Mouse (Mus musculus) spleen, postnatal 4 days (tissue): Measurements from ENCODE around the gene Dll3.
A peak's percentile ranks its signal among the peaks of the same experiment; 100 is the strongest.

Source experiments
- DNase-seq, 2 experiments: peaks; one replicate each; pipeline ENCODE4 v3.0.0; 2022; ENCODE audit warnings: low spot score in 2 of 2

Gene Dll3

GRCm38 (mm10) chr7:28309737-28310136 is 7.7 kb upstream of the Dll3 start:
- no peak for DNase-seq

GRCm38 (mm10) chr7:28306216-28306615 is 4.2 kb upstream of the Dll3 start:
- DNase-seq: no peak

- DNase-seq: no peak
These were observed 3.6 kb upstream of the Dll3 start for GRCm38 (mm10) chr7:28305641-28306040.

GRCm38 (mm10) chr7:28298837-28299625 is 3.0 kb downstream of the Dll3 start:
- DNase-seq: no peak

GRCm38 (mm10) chr7:28294481-28294880 is 7.6 kb downstream of the Dll3 start:
- DNase-seq: peak in 1 of 2 experiments; percentile 27

- no peak for DNase-seq
These were observed 11.1 kb downstream of the Dll3 start, which contains the start of gene Selenov for GRCm38 (mm10) chr7:28290638-28291590. Gene Selenov (minus strand): TSS chr7:28291186.

- no peak for DNase-seq
These were observed 11.9 kb downstream of the Dll3 start for GRCm38 (mm10) chr7:28290165-28290564.

GRCm38 (mm10) chr7:28280630-28281029 is 21.4 kb downstream of the Dll3 start:
- no peak for DNase-seq

- no peak for DNase-seq
These were observed 23.8 kb downstream of the Dll3 start for GRCm38 (mm10) chr7:28278279-28278652.

GRCm38 (mm10) chr7:28277615-28278278 is 24.3 kb downstream of the Dll3 start, which contains the start of gene Eid2b:
Gene Eid2b (plus strand): TSS chr7:28277739.
- peak; percentile 95 to 99 for DNase-seq

GRCm38 (mm10) chr7:28277237-28277614 is 24.8 kb downstream of the Dll3 start:
- no peak for DNase-seq

- no peak for DNase-seq
These were observed 30.3 kb downstream of the Dll3 start for GRCm38 (mm10) chr7:28271761-28272160.

- DNase-seq: no peak
These were observed 32.7 kb downstream of the Dll3 start for GRCm38 (mm10) chr7:28269355-28269754.

GRCm38 (mm10) chr7:28268576-28268975 is 33.5 kb downstream of the Dll3 start:
- DNase-seq: no peak

- peak; percentile 20 to 64 for DNase-seq
These were observed 34.0 kb downstream of the Dll3 start for GRCm38 (mm10) chr7:28268042-28268531.

GRCm38 (mm10) chr7:28267129-28268041 is 34.7 kb downstream of the Dll3 start, which contains the start of gene Eid2:
Gene Eid2 (plus strand): TSS chr7:28267881.
- peak; percentile 49 to 72 for DNase-seq

- DNase-seq: no peak
These were observed 36.6 kb downstream of the Dll3 start for GRCm38 (mm10) chr7:28265391-28265790.

- peak; percentile 52 to 82 for DNase-seq
These were observed 38.3 kb downstream of the Dll3 start for GRCm38 (mm10) chr7:28263786-28264185.

- no peak for DNase-seq
These were observed 39.2 kb downstream of the Dll3 start for GRCm38 (mm10) chr7:28262861-28263260.

GRCm38 (mm10) chr7:28255476-28255875 is 46.6 kb downstream of the Dll3 start:
- no peak for DNase-seq

GRCm38 (mm10) chr7:28254591-28254990 is 47.4 kb downstream of the Dll3 start:
- DNase-seq: no peak
